Mouse (Mus musculus) forebrain, embryonic 16.5 days (tissue): ENCODE results near the gene Cope. TPM values are rescaled to one million over a fixed set of nuclear protein-coding genes. Genes with fewer than 3 reads are reported as not detected.

Experiments used
- ATAC-seq: fragments of 200-750 bp; cut with Nextera tagmentation; 2 replicates; pipeline ENCODE4 v1.8.0; 2017; ENCODE audit warnings: mild to moderate bottlenecking, moderate library complexity
- H3K27ac ChIP-seq: fragments of 300-500 bp; sonication (generic); 2 replicates; pipeline ENCODE4 v1.5.1; 2014; ENCODE audit warnings: low read length, control low read depth
- H3K27me3 ChIP-seq: fragments of 300-500 bp; sonication (generic); replicated peaks from 2 replicates; pipeline ENCODE4 v1.6.1; 2014; ENCODE audit warnings: low read length; ENCODE audit not compliant: control insufficient read depth, insufficient read depth
- H3K36me3 ChIP-seq: fragments of 300-500 bp; sonication (generic); 2 replicates; pipeline ENCODE4 v1.6.1; 2014; ENCODE audit not compliant: control insufficient read depth, insufficient read depth
- H3K4me1 ChIP-seq: fragments of 300-500 bp; sonication (generic); replicated peaks from 2 replicates; pipeline ENCODE4 v1.6.1; 2014; ENCODE audit warnings: low read length; ENCODE audit not compliant: control insufficient read depth, insufficient read depth
- H3K4me2 ChIP-seq: fragments of 300-500 bp; sonication (generic); 2 replicates; pipeline ENCODE4 v1.6.1; 2014; ENCODE audit warnings: mild to moderate bottlenecking, low read length, control low read depth
- H3K4me3 ChIP-seq: fragments of 300-500 bp; sonication (generic); replicated peaks from 2 replicates; pipeline ENCODE4 v1.5.1; 2014; ENCODE audit warnings: mild to moderate bottlenecking, low read length, control low read depth
- H3K9ac ChIP-seq: fragments of 300-500 bp; sonication (generic); replicated peaks from 2 replicates; pipeline ENCODE4 v1.6.1; 2014; ENCODE audit warnings: low read depth, low read length, control low read depth
- H3K9me3 ChIP-seq: fragments of 300-500 bp; sonication (generic); 2 replicates; pipeline ENCODE4 v1.6.1; 2016; ENCODE audit warnings: low read length; ENCODE audit not compliant: control insufficient read depth
- WGBS: fragments of 180-500 bp; shearing (Covaris S2); extraction: QIAGEN DNeasy Blood & Tissue Kit; methylation state at CpG from one replicate; pipeline ENCODE4 v1.1.7; 2014; 5-methylcytosine and 5-hydroxymethylcytosine counted together
- polyA plus RNA-seq: library from polyadenylated mRNA; unstranded; fragments of >200 nt; fragmentation: Nextera tagmentation; extraction: Ambion mirVana; gene quantifications from 2 replicates; pipeline ENCODE4 v1.2.1, GENCODE M21; 2015

Cope gene
- polyA plus RNA-seq = 270 and 273 TPM in 2 replicates

DNA sequence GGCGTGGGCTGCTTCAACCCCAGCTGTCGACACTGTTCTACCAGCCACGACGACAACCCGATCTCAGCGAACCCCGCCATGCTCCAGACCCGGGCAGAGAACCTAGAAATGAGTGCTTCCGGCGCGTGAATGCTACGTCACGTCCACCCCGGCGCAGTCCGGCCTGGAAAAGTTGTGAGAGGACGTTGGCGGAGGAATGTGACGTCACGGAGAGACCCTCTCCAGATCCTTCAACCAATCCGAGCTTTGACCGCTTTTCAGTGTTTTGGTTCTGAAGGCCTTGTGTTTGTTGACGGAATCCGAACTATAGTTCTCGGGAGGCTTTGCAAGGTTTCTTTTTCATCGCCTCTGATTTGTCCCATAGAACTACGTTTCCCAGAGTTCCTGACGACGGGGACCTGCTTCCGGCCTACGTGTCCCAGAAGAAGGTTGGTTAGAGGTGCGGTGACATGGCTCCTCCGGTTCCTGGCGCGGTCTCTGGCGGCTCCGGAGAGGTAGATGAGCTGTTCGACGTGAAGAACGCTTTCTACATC lies at the start of gene Cope, which contains the start of gene Ddx49:
Gene Cope (plus strand): TSS at position 161 of the 533 bp plus-strand sequence.
Gene Ddx49 (minus strand): TSS at position 132 of the 533 bp plus-strand sequence.
- peaks cover 7% of the 10 kb centered on the region for H3K36me3 ChIP-seq

DNA sequence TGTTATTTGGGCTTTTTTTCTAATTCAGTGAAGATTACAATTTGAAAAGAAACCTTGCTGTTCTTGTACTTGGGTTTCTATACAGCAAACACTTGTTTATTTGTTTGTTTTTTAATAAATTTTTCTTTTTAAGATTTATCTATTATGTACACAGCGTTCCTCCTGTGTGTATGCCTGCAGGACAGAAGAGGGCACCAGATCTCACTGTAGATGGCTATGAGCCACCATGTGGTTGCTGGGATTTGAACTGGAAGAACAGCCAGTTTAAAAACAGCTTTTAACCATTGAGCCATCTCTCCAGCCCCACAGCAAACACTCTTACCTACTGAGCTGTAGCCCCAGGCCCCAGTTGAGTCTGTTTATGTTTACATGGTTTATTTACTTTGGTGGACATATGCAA lies 47.7 kb upstream of the Cope start:
- no peak overlapping the region for H3K9ac ChIP-seq
- peaks cover 60% of the 10 kb centered on the region for H3K36me3 ChIP-seq
- no peak overlapping the region for H3K4me2 ChIP-seq
- WGBS = 75% methylated on average over 1 of the region's 1 CpGs
- no peak for ATAC-seq
- H3K9me3 ChIP-seq = no peaks in the 10 kb centered on the region
- no peaks in the 10 kb centered on the region for H3K27me3 ChIP-seq
- H3K4me1 ChIP-seq = no peaks in the 10 kb centered on the region
- no peak overlapping the region for H3K4me3 ChIP-seq
- no peak overlapping the region for H3K27ac ChIP-seq

More for the DNA sequence above, at the start of gene Cope, which contains the start of gene Ddx49:
- peak within 1 kb of the TSS; percentile 80 for H3K27ac ChIP-seq
- peaks cover 23% of the 10 kb centered on the region for H3K4me1 ChIP-seq
- H3K9me3 ChIP-seq = no peaks in the 10 kb centered on the region
- under 1% methylated on average over 40 of the region's 40 CpGs for WGBS
- H3K4me2 ChIP-seq = peak within 1 kb of the TSS; percentile 92
- H3K27me3 ChIP-seq = no peaks in the 10 kb centered on the region
- peak within 1 kb of the TSS; percentile 63 for H3K9ac ChIP-seq
- H3K4me3 ChIP-seq = peak within 1 kb of the TSS; percentile 93
- ATAC-seq = peak; percentile 94

DNA sequence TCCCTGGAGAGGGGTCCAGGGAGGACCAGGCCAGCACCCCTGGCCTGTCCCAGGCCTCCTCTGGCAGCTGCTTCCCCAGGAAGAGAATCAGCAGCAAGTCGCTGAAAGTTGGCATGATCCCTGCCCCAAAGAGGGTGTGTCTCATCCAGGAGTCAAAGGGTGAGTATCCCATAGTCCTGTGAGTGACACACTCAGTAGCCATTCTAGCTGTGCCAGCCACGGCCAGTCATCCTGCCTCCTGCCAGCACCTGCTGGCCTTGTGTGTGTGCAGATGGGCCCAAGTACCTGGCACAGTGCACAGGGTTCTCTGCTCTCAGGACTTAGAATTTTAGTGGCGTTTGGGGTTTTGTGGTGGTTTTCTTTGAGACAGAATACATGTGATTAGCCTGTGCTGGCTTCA lies 44.9 kb upstream of the Cope start:
- Histone ChIP-seq H3K9ac (no peak overlapping the region), H3K9me3 (no peaks in the 10 kb centered on the region), H3K4me1 (no peaks in the 10 kb centered on the region), H3K4me2 (no peak overlapping the region), H3K27ac (no peak overlapping the region), H3K4me3 (no peak overlapping the region), H3K27me3 (no peaks in the 10 kb centered on the region), H3K36me3 (peaks cover 66% of the 10 kb centered on the region)
- WGBS = 85% methylated on average over 3 of the region's 3 CpGs
- ATAC-seq = no peak

DNA sequence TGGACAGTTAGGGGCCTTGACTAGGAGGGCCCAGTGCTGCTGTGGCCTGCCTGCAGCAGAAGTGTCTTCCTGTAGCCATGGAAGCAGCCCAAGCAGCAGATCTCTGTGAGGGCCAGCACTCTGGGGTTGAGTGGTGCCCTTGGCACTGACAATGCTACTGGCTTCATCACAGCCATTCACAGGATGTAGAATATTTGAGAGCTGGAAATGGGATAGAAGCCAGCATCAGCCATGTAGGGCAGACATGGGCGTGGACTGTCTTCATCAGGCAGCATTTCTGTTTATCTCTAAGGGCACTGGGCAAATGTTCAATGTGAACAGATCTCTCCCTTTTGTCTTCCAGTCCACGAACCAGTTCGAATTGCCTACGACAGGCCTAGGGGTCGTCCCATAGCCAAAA lies 43.7 kb upstream of the Cope start:
- Histone ChIP-seq H3K4me2 (no peak overlapping the region), H3K4me1 (no peaks in the 10 kb centered on the region), H3K9me3 (no peaks in the 10 kb centered on the region), H3K27me3 (no peaks in the 10 kb centered on the region), H3K27ac (no peak overlapping the region), H3K9ac (no peak overlapping the region), H3K36me3 (peaks cover 67% of the 10 kb centered on the region), H3K4me3 (no peak overlapping the region)
- WGBS = 96% methylated on average over 5 of the region's 5 CpGs
- ATAC-seq = no peak

DNA sequence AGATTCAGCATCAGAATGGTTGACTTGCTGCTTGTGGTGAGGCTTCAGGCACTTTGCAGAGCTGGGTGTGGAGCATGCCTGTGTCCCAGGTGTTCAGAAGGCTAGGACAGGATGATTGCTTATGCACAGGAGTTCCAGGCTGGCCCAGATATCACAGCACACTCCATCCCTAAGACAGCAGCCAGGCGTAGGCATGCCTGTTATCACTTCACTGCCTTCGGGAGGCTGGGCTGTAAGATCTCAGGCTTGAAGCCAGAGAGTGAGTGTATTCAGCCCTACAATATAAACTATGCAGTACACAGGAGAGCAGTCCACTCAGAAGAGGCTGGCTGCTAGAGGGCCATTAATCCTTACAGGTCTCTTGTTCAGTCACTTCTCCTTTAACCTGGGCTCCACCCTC lies 43.3 kb upstream of the Cope start:
- Histone ChIP-seq H3K4me3 (no peak overlapping the region), H3K4me2 (no peak overlapping the region), H3K36me3 (peaks cover 69% of the 10 kb centered on the region), H3K27ac (no peak overlapping the region), H3K9ac (no peak overlapping the region), H3K9me3 (no peaks in the 10 kb centered on the region), H3K27me3 (no peaks in the 10 kb centered on the region), H3K4me1 (no peaks in the 10 kb centered on the region)
- 93% methylated on average over 2 of the region's 2 CpGs for WGBS
- ATAC-seq = no peak

DNA sequence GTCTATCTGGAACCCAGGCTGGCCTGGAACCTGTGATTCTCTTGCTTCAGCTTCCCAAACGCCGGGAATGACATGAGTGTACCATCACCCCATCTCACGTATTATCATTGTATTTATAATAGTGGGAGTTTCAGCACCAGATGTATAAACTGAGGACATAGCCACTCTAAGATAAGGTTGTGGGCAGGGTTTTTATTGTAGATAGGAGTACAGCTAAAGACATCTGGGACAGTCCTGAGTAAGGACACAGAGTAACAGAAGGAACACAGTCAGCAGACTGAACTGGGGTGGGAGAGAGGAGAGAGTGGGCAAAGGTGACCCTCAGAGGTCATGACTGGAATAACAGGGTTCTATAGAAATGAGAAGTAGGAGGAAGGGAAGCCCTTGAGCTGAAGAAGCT lies 34.6 kb upstream of the Cope start:
- Histone ChIP-seq H3K27me3 (no peaks in the 10 kb centered on the region), H3K9me3 (no peaks in the 10 kb centered on the region), H3K36me3 (peaks cover 20% of the 10 kb centered on the region), H3K4me2 (no peak overlapping the region), H3K4me1 (no peaks in the 10 kb centered on the region), H3K27ac (no peak overlapping the region), H3K9ac (no peak overlapping the region), H3K4me3 (no peak overlapping the region)
- no peak for ATAC-seq
- WGBS = 86% methylated on average over 3 of the region's 3 CpGs

DNA sequence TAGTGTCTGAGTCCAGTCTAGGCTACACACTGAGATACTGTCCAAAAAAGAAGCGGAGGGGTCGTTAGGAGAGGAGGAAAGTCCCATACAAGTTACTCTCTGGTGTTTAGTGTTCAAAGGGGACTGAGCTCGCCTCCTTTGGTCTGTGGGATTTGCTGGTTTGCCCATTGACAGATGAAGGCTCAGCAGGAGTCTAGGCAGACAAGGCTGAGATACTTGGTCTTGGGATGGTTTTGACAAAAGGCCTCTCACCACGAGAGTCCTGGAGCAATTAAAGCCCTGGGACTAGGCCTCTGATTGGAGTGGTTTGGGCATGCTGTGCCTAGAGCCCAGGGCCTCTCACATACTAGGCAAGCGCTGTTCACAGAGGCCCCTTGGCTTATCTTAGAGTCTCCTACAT lies 34.0 kb upstream of the Cope start:
- 0 out of 2 replicates have a peak, but pooled peaks have one; percentile 7 for ATAC-seq
- Histone ChIP-seq H3K9ac (no peak overlapping the region), H3K4me2 (no peak overlapping the region), H3K9me3 (no peaks in the 10 kb centered on the region), H3K4me3 (no peak overlapping the region), H3K4me1 (no peaks in the 10 kb centered on the region), H3K36me3 (peaks cover 14% of the 10 kb centered on the region), H3K27ac (no peak overlapping the region), H3K27me3 (no peaks in the 10 kb centered on the region)
- WGBS = 20% methylated on average over 5 of the region's 5 CpGs

DNA sequence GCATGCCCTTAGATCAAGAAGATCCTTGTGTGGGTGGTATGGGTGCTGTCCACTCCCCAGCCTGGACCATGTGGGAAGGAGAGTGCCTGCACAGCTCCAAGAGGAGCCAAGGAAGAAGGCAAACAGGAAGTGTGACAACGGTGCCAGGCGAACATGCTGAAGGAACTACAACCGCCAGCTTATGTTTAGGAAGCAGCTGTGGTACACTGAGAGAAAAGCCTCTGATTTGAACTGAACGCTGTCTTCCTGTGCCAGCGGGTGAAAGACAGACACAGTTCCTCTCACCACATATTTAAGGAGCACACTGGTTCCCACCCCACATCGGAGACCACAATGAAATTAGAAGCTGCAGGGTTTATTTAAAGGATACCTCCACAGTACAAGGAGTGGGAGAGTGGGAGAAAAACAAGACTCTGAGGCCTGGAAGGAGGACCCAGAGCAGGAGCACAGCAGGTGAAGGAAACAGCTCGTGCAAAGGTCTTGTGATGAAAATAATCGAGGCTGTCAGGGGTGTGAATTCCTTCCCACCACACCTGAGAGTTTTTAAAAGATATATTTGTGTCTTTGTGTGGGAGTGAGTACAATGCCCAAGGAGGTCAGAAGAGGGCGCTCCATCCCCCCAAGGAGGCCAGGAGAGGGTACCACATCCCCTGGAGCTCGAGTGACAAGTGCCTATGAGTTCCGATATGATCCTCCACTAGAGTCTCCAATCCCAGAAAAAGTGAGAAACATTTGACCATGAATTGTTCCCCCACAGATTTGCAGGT lies 33.3 kb upstream of the Cope start:
- H3K4me1 ChIP-seq = no peaks in the 10 kb centered on the region
- no peaks in the 10 kb centered on the region for H3K9me3 ChIP-seq
- no peak overlapping the region for H3K27ac ChIP-seq
- peak; percentile 22; the same call in 1 of the 2 replicates for ATAC-seq
- peaks cover 7% of the 10 kb centered on the region; the same call in 1 of the 2 replicates for H3K36me3 ChIP-seq
- WGBS = 60% methylated on average over 11 of the region's 11 CpGs
- no peak overlapping the region for H3K4me3 ChIP-seq
- H3K27me3 ChIP-seq = no peaks in the 10 kb centered on the region
- no peak overlapping the region for H3K4me2 ChIP-seq
- H3K9ac ChIP-seq = no peak overlapping the region

DNA sequence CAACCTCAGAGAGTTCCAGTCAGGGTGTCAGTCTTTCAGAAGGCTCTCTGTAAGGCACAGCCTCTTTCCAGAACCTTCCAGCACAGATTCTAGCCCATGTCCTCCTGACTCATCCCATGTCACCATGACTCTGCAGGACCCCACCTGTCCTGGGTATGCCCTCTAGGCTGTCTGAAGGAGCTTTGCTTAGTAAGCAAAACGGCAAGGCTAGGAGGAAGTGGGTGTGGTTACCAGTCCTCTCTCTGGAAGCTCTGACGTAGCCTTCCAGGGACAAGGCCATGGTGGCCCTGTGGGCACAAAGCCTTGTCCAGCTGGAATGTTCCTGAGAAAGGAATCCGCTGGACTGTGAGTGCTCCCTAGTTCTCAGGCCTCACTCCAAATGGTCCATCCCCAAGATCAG lies 29.4 kb upstream of the Cope start:
- Histone ChIP-seq H3K27ac (no peak overlapping the region), H3K36me3 (no peaks in the 10 kb centered on the region), H3K4me1 (no peaks in the 10 kb centered on the region), H3K9me3 (no peaks in the 10 kb centered on the region), H3K4me2 (no peak overlapping the region), H3K4me3 (no peak overlapping the region), H3K9ac (no peak overlapping the region), H3K27me3 (no peaks in the 10 kb centered on the region)
- WGBS = 72% methylated on average over 3 of the region's 3 CpGs
- no peak for ATAC-seq
